32 mouse cellular contexts compared by ENCODE assay signal in genomic region chr9:51979301-51979700, GRCm38 (mm10). TPM values are rescaled to one million over a fixed set of nuclear protein-coding genes. Genes with fewer than 3 reads are reported as not detected.
"Had no signal": no experiment of that assay in that cellular context is flagged by ENCODE, and none has a peak within 500 bp of the region (broad histone marks: within the 10 kb centered on the region; RNA-seq: fewer than 3 reads in every experiment).

No protein-coding gene starts in this region.

- H3K4me3 ChIP-seq: limb, embryonic 10.5 days; limb, embryonic 12.5 days; limb, embryonic 13.5 days; limb, embryonic 15.5 days; liver, embryonic 12.5 days; liver, embryonic 13.5 days; liver, embryonic 15.5 days; lung, embryonic 15.5 days; megakaryocyte, embryonic 14.5 days; midbrain, embryonic 10.5 days; midbrain, embryonic 12.5 days; midbrain, embryonic 13.5 days; midbrain, embryonic 15.5 days; myocyte had no signal

- ATAC-seq: liver, embryonic 12.5 days; liver, postnatal 0 days; lung, postnatal 0 days; midbrain, embryonic 15.5 days; midbrain, embryonic 16.5 days had no signal

- H3K4me1 ChIP-seq: limb, embryonic 10.5 days; limb, embryonic 12.5 days; limb, embryonic 13.5 days; limb, embryonic 15.5 days; liver, embryonic 12.5 days; liver, embryonic 13.5 days; liver, embryonic 15.5 days; lung, embryonic 15.5 days; midbrain, embryonic 10.5 days; midbrain, embryonic 12.5 days; midbrain, embryonic 13.5 days; midbrain, embryonic 15.5 days had no signal

- DNase-seq: left cerebral cortex, postnatal 4 days; liver; liver, embryonic 13.5 days; liver, postnatal 0 days; lung, adult 18-20 months; lung, adult 2 months; lung, embryonic 14.5 days; lung, postnatal 10 days; lung, postnatal 14 days; lung, postnatal 36 days; lung, postnatal 4 days; midbrain, embryonic 14.5 days had no signal

- H3K27me3 ChIP-seq: limb, embryonic 12.5 days; limb, embryonic 13.5 days; limb, embryonic 15.5 days; liver, embryonic 12.5 days; liver, embryonic 13.5 days; liver, embryonic 15.5 days; lung, embryonic 15.5 days; midbrain, embryonic 12.5 days; midbrain, embryonic 13.5 days; midbrain, embryonic 15.5 days had no signal

- H3K9ac ChIP-seq: limb, embryonic 12.5 days; limb, embryonic 13.5 days; limb, embryonic 15.5 days; liver, embryonic 12.5 days; liver, embryonic 13.5 days; liver, embryonic 14.5 days; liver, embryonic 15.5 days; liver, postnatal 0 days; lung, embryonic 14.5 days; lung, embryonic 15.5 days; midbrain, embryonic 12.5 days; midbrain, embryonic 13.5 days; midbrain, embryonic 15.5 days had no signal

- H3K27ac ChIP-seq: limb, embryonic 10.5 days; limb, embryonic 12.5 days; limb, embryonic 13.5 days; limb, embryonic 15.5 days; liver, embryonic 12.5 days; liver, embryonic 13.5 days; liver, embryonic 14.5 days; liver, embryonic 15.5 days; lung, embryonic 15.5 days; macrophage; midbrain, embryonic 10.5 days; midbrain, embryonic 12.5 days; midbrain, embryonic 13.5 days; midbrain, embryonic 15.5 days had no signal

- H3K9me3 ChIP-seq: limb, embryonic 10.5 days; limb, embryonic 12.5 days; limb, embryonic 13.5 days; limb, embryonic 15.5 days; liver, embryonic 12.5 days; liver, embryonic 13.5 days; liver, embryonic 15.5 days; lung, embryonic 15.5 days; megakaryocyte, embryonic 14.5 days; midbrain, embryonic 10.5 days; midbrain, embryonic 12.5 days; midbrain, embryonic 13.5 days; midbrain, embryonic 15.5 days had no signal

- H3K4me2 ChIP-seq: limb, embryonic 12.5 days; limb, embryonic 13.5 days; limb, embryonic 15.5 days; liver, embryonic 11.5 days; liver, embryonic 12.5 days; liver, embryonic 13.5 days; liver, embryonic 15.5 days; lung, embryonic 14.5 days; lung, embryonic 15.5 days; midbrain, embryonic 11.5 days; midbrain, embryonic 12.5 days; midbrain, embryonic 13.5 days; midbrain, embryonic 15.5 days had no signal

- H3K36me3 ChIP-seq: limb, embryonic 10.5 days; limb, embryonic 12.5 days; limb, embryonic 13.5 days; limb, embryonic 15.5 days; liver, embryonic 12.5 days; liver, embryonic 13.5 days; liver, embryonic 15.5 days; lung, embryonic 15.5 days; midbrain, embryonic 10.5 days; midbrain, embryonic 12.5 days; midbrain, embryonic 13.5 days; midbrain, embryonic 15.5 days had no signal

RNA-seq across cellular contexts. Expression of gene Fdx1, which starts 15.9 kb away (rescaled TPM):
- total RNA-seq: monocyte, adult 5-6 weeks had no signal
